Mouse (Mus musculus): ENCODE measurements around the gene Ube4a. TPM values are rescaled to one million over a fixed set of nuclear protein-coding genes. Genes with fewer than 3 reads are reported as not detected.

Ube4a gene
- total RNA-seq (2021) (100 to 1,000 TPM in 1 of 2 experiments, 10 to 100 TPM in 1; 90.8 to 121 TPM), polyA plus RNA-seq (2012; rRNA removed) (4.1 and 6.4 TPM in 2 replicates)
- long read RNA-seq, partial matches to known transcripts, result 0 of 2 reads
- long read RNA-seq, other reads (novel, unspliced or antisense), result 2 of 2 reads

DNA sequence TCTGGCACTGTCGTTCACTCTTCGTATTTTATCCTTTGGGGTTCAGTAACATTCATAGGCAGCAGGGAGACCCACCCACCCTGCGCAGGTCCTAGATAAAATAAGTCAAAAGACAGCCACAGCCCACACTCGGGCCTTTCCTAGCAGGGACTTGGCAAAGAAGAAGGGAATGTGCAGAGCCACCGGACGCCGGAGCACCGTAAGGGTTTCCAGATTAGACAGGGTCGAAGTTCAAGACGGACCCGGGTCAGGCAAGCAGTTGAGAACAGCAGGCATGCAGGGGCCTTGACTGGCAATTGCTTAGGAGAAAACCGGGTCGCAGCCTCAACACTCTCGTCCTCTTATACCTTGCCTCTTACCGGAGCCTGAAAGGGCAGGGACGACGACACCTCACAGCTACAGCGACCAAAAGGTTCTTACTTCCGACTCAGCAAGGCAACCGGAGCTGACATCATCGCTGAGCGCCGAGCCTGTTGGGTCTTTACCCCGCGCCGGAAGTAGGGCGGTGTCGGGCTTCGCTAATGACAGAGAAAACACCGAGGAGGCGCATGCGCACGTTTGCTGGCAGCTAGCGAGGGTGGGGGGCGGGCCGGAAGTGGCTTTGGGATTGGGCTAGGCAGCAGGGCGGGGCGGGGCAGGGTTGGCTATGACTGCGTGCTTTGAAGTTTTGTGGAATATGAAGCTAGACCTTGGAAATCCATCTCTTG is at the start of gene Ube4a:
Ube4a (minus strand) TSS at position 475 of the 707 bp plus-strand sequence.
- peak; percentile 99 for DNase-seq

DNA sequence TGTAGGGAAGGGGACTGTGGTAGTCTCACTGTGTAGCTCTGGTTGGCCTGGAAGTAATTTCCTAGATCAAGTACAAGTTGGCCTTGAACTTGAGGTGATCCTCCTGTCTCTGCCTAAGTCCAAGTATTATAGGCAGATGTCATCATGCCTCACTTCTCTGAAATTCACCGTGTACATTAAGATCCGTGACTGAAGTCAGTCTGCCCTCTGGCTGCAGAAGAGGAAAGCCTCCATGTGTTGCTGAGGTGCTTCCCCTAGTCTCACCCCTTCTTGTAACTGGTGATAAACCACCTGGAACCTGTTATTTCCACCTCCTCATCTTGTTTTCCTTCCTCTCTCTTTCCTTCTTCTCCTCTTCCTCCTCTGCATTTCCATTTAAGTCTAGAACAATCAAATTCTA is 49.5 kb upstream of the Ube4a start:
- DNase-seq, result no peak

- no peak for DNase-seq
These were observed 45.9 kb upstream of the Ube4a start for GRCm38 (mm10) chr9:45011291-45011690.

DNA sequence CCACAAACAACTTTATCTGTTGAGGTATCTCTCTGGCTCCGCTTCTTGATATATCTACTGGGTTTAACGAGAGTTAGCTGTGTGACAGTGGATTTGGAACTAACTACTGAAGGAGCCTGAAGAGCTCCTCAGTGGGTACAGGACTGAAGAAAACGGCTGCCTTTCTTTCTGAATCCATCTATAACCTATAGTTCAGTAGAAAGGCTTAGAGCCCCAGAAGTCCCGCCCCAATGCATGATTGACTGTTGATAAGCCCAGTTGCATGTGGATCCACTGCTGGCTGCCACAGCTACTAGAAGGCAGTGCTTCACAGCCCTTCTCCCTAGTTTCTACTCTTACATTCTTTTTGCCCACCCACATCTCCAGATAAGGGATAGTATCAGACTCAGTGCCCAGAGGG is 45.1 kb upstream of the Ube4a start:
- no peak for DNase-seq

- no peak for DNase-seq
These were observed 44.0 kb upstream of the Ube4a start, which contains the start of gene Cd3e for GRCm38 (mm10) chr9:45009180-45010078. Gene Cd3e (minus strand): TSS chr9:45009627.

GRCm38 (mm10) chr9:45008342-45008741 is 42.9 kb upstream of the Ube4a start:
- DNase-seq, result no peak

- no peak for DNase-seq
These were observed 42.0 kb upstream of the Ube4a start for GRCm38 (mm10) chr9:45007404-45007803.

DNA sequence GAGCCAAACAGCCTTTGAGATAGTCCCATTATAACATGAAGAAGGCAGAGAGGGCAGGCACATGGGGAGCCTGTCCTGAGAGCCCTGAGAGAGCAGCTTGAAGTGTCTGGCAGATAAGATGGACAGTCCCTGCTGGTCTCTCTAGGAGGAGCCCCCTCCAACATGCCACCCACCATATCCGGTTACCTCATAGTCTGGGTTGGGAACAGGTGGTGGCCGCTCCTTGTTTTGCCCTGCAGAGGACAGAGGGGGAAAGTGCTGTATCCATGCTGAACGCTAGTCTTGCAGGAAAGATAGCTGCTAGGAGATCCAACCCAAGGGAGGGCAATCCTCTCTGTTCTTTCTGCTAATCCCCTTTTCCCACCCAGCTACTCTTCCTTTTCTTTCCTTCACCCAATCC is 34.8 kb upstream of the Ube4a start:
- no peak for DNase-seq

GRCm38 (mm10) chr9:44999776-45000175 is 34.4 kb upstream of the Ube4a start:
- DNase-seq, result no peak

GRCm38 (mm10) chr9:44999171-44999570 is 33.8 kb upstream of the Ube4a start:
- DNase-seq, result peak; percentile 17

GRCm38 (mm10) chr9:44998138-44998537 is 32.7 kb upstream of the Ube4a start:
- DNase-seq, result no peak

GRCm38 (mm10) chr9:44996590-44996989 is 31.2 kb upstream of the Ube4a start:
- no peak for DNase-seq

GRCm38 (mm10) chr9:44994962-44995361 is 29.6 kb upstream of the Ube4a start:
- DNase-seq, result no peak

DNA sequence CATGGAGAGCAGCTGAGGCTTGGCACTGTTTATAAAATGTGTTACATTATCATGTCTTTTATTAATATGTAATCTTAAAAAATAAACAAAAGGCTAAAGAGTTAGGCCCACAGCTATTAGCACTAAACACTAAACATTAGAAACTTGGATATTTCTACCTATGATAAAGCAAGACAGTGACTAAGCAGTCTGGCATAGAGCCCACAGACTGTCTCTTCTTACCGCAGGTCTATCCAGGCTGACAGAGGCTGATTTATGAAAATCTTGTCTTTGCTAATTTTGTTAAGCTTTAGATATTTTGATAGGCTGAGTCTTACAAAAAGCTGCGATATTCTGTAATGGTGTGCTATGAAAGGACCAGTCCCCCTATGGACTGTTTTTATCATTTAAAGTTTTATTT is 27.9 kb upstream of the Ube4a start:
- no peak for DNase-seq

GRCm38 (mm10) chr9:44992271-44992670 is 26.9 kb upstream of the Ube4a start:
- DNase-seq, result no peak

- DNase-seq, result no peak
These were observed 26.4 kb upstream of the Ube4a start for GRCm38 (mm10) chr9:44991821-44992220.

GRCm38 (mm10) chr9:44986976-44987375 is 21.6 kb upstream of the Ube4a start:
- no peak for DNase-seq

GRCm38 (mm10) chr9:44986242-44986781 is 20.9 kb upstream of the Ube4a start:
- DNase-seq, result peak; percentile 15

DNA sequence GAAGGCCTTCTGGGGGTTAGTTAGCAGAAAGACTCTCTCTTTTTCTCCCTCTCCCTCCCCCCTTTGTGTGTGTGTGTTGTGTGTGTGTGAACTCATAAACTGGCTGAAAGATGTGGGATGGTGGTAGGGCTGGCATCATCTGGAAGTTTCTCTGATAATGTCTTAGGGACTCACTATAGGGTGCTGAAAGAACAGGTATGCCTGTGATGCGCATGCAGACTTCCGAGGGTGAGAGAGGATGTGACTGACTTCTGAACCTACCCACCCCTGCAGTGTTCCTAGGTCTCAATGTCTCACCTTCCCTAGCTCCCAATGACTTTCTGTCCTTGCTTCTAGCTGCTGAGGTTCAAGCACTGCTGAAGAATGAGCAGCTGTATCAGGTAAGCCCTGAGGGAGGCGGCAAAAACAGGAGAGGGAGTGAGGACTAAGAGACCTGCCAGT is 20.3 kb upstream of the Ube4a start:
- no peak for DNase-seq

DNA sequence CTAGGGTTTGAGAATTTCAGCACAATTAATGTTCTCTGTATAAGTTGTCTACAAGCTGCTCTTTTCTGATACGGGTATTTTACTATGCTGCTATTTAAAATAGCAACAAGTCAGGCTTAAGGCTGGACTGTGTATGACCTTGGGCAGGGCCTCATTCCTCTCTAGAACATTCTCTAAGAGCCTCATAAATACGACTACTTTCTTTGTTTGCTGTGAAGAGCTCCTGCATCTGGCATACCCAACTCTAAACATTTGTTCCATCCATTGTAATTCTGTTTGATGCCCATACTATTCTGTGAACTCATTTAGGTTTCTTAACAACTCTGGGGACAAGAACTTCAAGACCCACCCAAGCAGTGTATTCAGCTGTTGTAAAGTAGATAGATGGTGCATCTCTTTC is 17.6 kb upstream of the Ube4a start:
- no peak for DNase-seq

DNA sequence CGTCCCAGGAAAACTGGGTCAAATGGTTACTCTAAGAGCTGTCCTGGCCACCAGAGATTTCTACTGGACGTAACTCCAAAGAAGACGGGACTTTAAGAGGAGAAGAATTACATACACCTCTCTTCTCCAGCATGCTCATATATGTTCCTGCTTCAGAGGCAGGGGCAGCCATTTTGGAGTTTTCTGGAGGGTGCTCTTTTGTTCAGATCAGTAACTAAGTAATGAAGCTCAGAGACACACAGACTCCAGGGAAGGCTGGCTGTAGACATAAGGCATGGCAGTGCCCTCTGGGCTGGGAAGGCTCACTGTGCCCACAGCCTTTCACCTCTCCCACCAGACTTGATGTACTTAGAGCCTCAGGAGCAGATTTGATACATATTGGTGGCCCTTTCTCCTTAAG is 17.1 kb upstream of the Ube4a start:
- no peak for DNase-seq

GRCm38 (mm10) chr9:44982081-44982480 is 16.7 kb upstream of the Ube4a start:
- DNase-seq, result no peak

- DNase-seq, result no peak
These were observed 16.3 kb upstream of the Ube4a start, which contains the start of gene Cd3d for GRCm38 (mm10) chr9:44981676-44982075. Gene Cd3d (plus strand): TSS chr9:44981786.
